Mouse (Mus musculus) liver, adult 2 months (tissue): Measurements from ENCODE around the gene D3Ertd254e. TPM values are rescaled to one million over a fixed set of nuclear protein-coding genes. Genes with fewer than 3 reads are reported as not detected.
"Not testable (repeated sequence)": the region's sequence is repeated elsewhere in the genome, so short reads cannot be mapped to it uniquely, and the experiment has no call there.

Experiments
- DNase-seq: peaks from one replicate; pipeline ENCODE4 v3.0.0-alpha.2; 2011; ENCODE audit warnings: low read depth, low spot score; ENCODE audit errors: extremely low read depth
- H3K27ac ChIP-seq: fragments of 200-500 bp; replicated peaks from 2 replicates; pipeline ENCODE4 v1.5.1; 2012; ENCODE audit warnings: low read depth, mild to moderate bottlenecking, control low read depth, inconsistent platforms, low read length; ENCODE audit not compliant: insufficient read depth
- H3K27me3 ChIP-seq: fragments of 200-500 bp; 2 replicates; pipeline ENCODE4 v1.6.1; 2012; ENCODE audit warnings: mild to moderate bottlenecking, moderate library complexity, low read length, inconsistent platforms; ENCODE audit not compliant: control insufficient read depth, insufficient read depth
- H3K36me3 ChIP-seq: fragments of 200-500 bp; 2 replicates; pipeline ENCODE4 v1.6.1; 2012; ENCODE audit warnings: low read length, inconsistent platforms; ENCODE audit not compliant: control insufficient read depth, insufficient read depth
- H3K4me1 ChIP-seq: fragments of 200-500 bp; 2 replicates; pipeline ENCODE4 v1.6.1; 2011; ENCODE audit warnings: low read length; ENCODE audit not compliant: control insufficient read depth, insufficient read depth
- H3K4me3 ChIP-seq: fragments of 200-500 bp; 2 replicates; pipeline ENCODE4 v1.5.1; 2011; ENCODE audit warnings: low read depth, mild to moderate bottlenecking, control low read depth, low read length, moderate library complexity; ENCODE audit not compliant: insufficient read depth
- H3K79me2 ChIP-seq: fragments of 200-500 bp; 2 replicates; pipeline ENCODE4 v1.6.1; 2012; ENCODE audit warnings: inconsistent platforms, mild to moderate bottlenecking, low read length, moderate library complexity; ENCODE audit not compliant: control insufficient read depth, insufficient read depth
- H3K9ac ChIP-seq: fragments of 200-500 bp; 2 replicates; pipeline ENCODE4 v1.6.1; 2012; ENCODE audit warnings: low read depth, mild to moderate bottlenecking, control low read depth, inconsistent platforms, low read length
- CTCF ChIP-seq: fragments of 200-500 bp; IDR thresholded peaks from 2 replicates; pipeline ENCODE4 v1.5.1; 2011; ENCODE audit warnings: low read depth, low read length, control low read depth
- POLR2A ChIP-seq: fragments of 200-500 bp; IDR thresholded peaks from 2 replicates; pipeline ENCODE4 v1.6.1; 2011; ENCODE audit warnings: low read length, control low read depth; ENCODE audit not compliant: insufficient read depth; ENCODE audit errors: extremely low read depth
- WGBS: fragments of 180-500 bp; shearing (Covaris S2); methylation state at CpG from one replicate; pipeline ENCODE4 v1.1.7; 2018; 5-methylcytosine and 5-hydroxymethylcytosine counted together
- polyA plus RNA-seq: library from polyadenylated mRNA; depleted of rRNA; stranded (reverse); fragments of >200 nt; gene quantifications from 2 replicates; pipeline ENCODE4 v1.2.3, GENCODE M21; 2012; rRNA removed
- total RNA-seq: library from RNA; depleted of rRNA; stranded (reverse); fragments of >200 nt; gene quantifications from 2 replicates; pipeline ENCODE4 v1.2.3, GENCODE M21; 2014; rRNA removed

The D3Ertd254e gene
- total RNA-seq (2.3 and 2.8 TPM in 2 replicates), polyA plus RNA-seq (0.50 and 0.63 TPM in 2 replicates)

- Histone ChIP-seq H3K9ac (peak within 1 kb of the TSS; percentile 97), H3K79me2 (peaks cover 27% of the 10 kb centered on the region), H3K4me1 (peaks cover 7% of the 10 kb centered on the region), H3K4me3 (peak within 1 kb of the TSS; percentile 99), H3K27me3 (no peaks in the 10 kb centered on the region), H3K36me3 (no peaks in the 10 kb centered on the region), H3K27ac (peak within 1 kb of the TSS; percentile 56)
- TF ChIP-seq POLR2A (0 out of 2 replicates have a peak, but pooled peaks have one; percentile 46), CTCF (peak; percentile 15; the same call in 1 of the 2 replicates)
- DNase-seq = peak; percentile 94
- 1% methylated on average over 53 of the region's 54 CpGs for WGBS
Measured at GRCm38 (mm10) chr3:36150934-36151686, at the start of gene D3Ertd254e. Gene D3Ertd254e (plus strand): TSS chr3:36151017.

- H3K27ac ChIP-seq = no peak overlapping the region
- no peaks in the 10 kb centered on the region for H3K79me2 ChIP-seq
- no peak overlapping the region for H3K9ac ChIP-seq
- H3K4me1 ChIP-seq = no peaks in the 10 kb centered on the region
- 84% methylated on average over 4 of the region's 4 CpGs for WGBS
- H3K27me3 ChIP-seq = no peaks in the 10 kb centered on the region
- no peak for DNase-seq
- TF ChIP-seq CTCF (no peak), POLR2A (no peak)
- no peaks in the 10 kb centered on the region for H3K36me3 ChIP-seq
- H3K4me3 ChIP-seq = no peak overlapping the region
Measured at GRCm38 (mm10) chr3:36116076-36116475, 34.7 kb upstream of the D3Ertd254e start.

- Histone ChIP-seq H3K27me3 (no peaks in the 10 kb centered on the region), H3K36me3 (no peaks in the 10 kb centered on the region), H3K27ac (no peak overlapping the region), H3K4me1 (no peaks in the 10 kb centered on the region), H3K9ac (no peak overlapping the region), H3K79me2 (no peaks in the 10 kb centered on the region), H3K4me3 (no peak overlapping the region)
- DNase-seq = no peak
- TF ChIP-seq POLR2A (no peak), CTCF (no peak)
Measured at GRCm38 (mm10) chr3:36119684-36120548, 30.9 kb upstream of the D3Ertd254e start.

- not testable (repeated sequence) for H3K4me3 ChIP-seq, H3K36me3 ChIP-seq, H3K9ac ChIP-seq, H3K27ac ChIP-seq, H3K4me1 ChIP-seq, DNase-seq, H3K79me2 ChIP-seq, H3K27me3 ChIP-seq
- WGBS = 91% methylated on average over 9 of the region's 9 CpGs
Measured at GRCm38 (mm10) chr3:36126176-36126575, 24.6 kb upstream of the D3Ertd254e start.

- no peaks in the 10 kb centered on the region for H3K27me3 ChIP-seq
- TF ChIP-seq POLR2A (no peak), CTCF (no peak)
Measured at GRCm38 (mm10) chr3:36136152-36136551, 14.7 kb upstream of the D3Ertd254e start.

More at GRCm38 (mm10) chr3:36136152-36136551, 14.7 kb upstream of the D3Ertd254e start:
- H3K36me3 ChIP-seq = no peaks in the 10 kb centered on the region
- no peaks in the 10 kb centered on the region for H3K79me2 ChIP-seq
- no peaks in the 10 kb centered on the region for H3K4me1 ChIP-seq
- no peak overlapping the region for H3K9ac ChIP-seq
- H3K27ac ChIP-seq = no peak overlapping the region
- DNase-seq = no peak
- H3K4me3 ChIP-seq = no peak overlapping the region
